Mouse (Mus musculus) heart, embryonic 16.5 days (tissue): ENCODE data around the gene Nanos2. TPM values are rescaled to one million over a fixed set of nuclear protein-coding genes. Genes with fewer than 3 reads are reported as not detected.

Source experiments
- ATAC-seq: fragments of 200-750 bp; cut with Nextera tagmentation; replicated peaks from 2 replicates; pipeline ENCODE4 v1.8.0; 2017; ENCODE audit warnings: moderate number of reproducible peaks; ENCODE audit not compliant: insufficient read depth, low FRiP score; ENCODE audit errors: extremely low read depth
- H3K27ac ChIP-seq: fragments of 300-500 bp; sonication (generic); 2 replicates; pipeline ENCODE4 v1.5.1; 2014; ENCODE audit warnings: mild to moderate bottlenecking, low read length, control low read depth, moderate library complexity
- H3K27me3 ChIP-seq: fragments of 300-500 bp; sonication (generic); 2 replicates; pipeline ENCODE4 v1.6.1; 2014; ENCODE audit warnings: low read length, mixed read lengths; ENCODE audit not compliant: control insufficient read depth, insufficient read depth
- H3K36me3 ChIP-seq: fragments of 300-500 bp; sonication (generic); 2 replicates; pipeline ENCODE4 v1.6.1; 2014; ENCODE audit not compliant: control insufficient read depth, insufficient read depth
- H3K4me1 ChIP-seq: fragments of 300-500 bp; sonication (generic); 2 replicates; pipeline ENCODE4 v1.6.1; 2014; ENCODE audit warnings: low read length, mixed read lengths; ENCODE audit not compliant: control insufficient read depth, insufficient read depth
- H3K4me2 ChIP-seq: fragments of 300-500 bp; sonication (generic); 2 replicates; pipeline ENCODE4 v1.6.1; 2014; ENCODE audit warnings: low read depth, mild to moderate bottlenecking, control low read depth, low read length
- H3K4me3 ChIP-seq: fragments of 300-500 bp; sonication (generic); 2 replicates; pipeline ENCODE4 v1.5.1; 2014; ENCODE audit warnings: mild to moderate bottlenecking, control low read depth, low read length
- H3K9ac ChIP-seq: fragments of 300-500 bp; sonication (generic); 2 replicates; pipeline ENCODE4 v1.6.1; 2014; ENCODE audit warnings: low read length, control low read depth
- H3K9me3 ChIP-seq: fragments of 300-500 bp; sonication (generic); replicated peaks from 2 replicates; pipeline ENCODE4 v1.6.1; 2016; ENCODE audit warnings: low read length; ENCODE audit not compliant: control insufficient read depth
- WGBS: fragments of 180-500 bp; shearing (Covaris S2); extraction: QIAGEN DNeasy Blood & Tissue Kit; methylation state at CpG from one replicate; pipeline ENCODE4 v1.1.7; 2014; 5-methylcytosine and 5-hydroxymethylcytosine counted together
- polyA plus RNA-seq: library from polyadenylated mRNA; unstranded; fragments of >200 nt; fragmentation: Nextera tagmentation; extraction: Ambion mirVana; gene quantifications from 2 replicates; pipeline ENCODE4 v1.2.1, GENCODE M21; 2015

Gene Nanos2
- polyA plus RNA-seq, 1 experiment from 2014 or later, result not detected

- Histone ChIP-seq H3K4me2 (peak overlapping the region; percentile 72), H3K9ac (peak overlapping the region; percentile 74), H3K27me3 (no peaks in the 10 kb centered on the region), H3K36me3 (peaks cover 8% of the 10 kb centered on the region), H3K4me1 (peaks cover 29% of the 10 kb centered on the region), H3K9me3 (no peaks in the 10 kb centered on the region), H3K4me3 (peak overlapping the region; percentile 55), H3K27ac (peak overlapping the region; percentile 62)
- 39% methylated on average over 10 of the region's 10 CpGs for WGBS
- no peak for ATAC-seq
These were observed 13.2 kb downstream of the Nanos2 start for GRCm38 (mm10) chr7:19000421-19000820.

- Histone ChIP-seq H3K9me3 (no peaks in the 10 kb centered on the region), H3K27me3 (no peaks in the 10 kb centered on the region), H3K27ac (peak overlapping the region; percentile 79), H3K36me3 (peaks cover 12% of the 10 kb centered on the region), H3K4me2 (peak overlapping the region; percentile 72), H3K4me1 (peaks cover 37% of the 10 kb centered on the region), H3K4me3 (peak overlapping the region; percentile 55), H3K9ac (peak overlapping the region; percentile 74)
- WGBS, result 24% methylated on average over 18 of the region's 18 CpGs
- no peak; the same call in 1 of the 2 replicates for ATAC-seq
These were observed 14.0 kb downstream of the Nanos2 start for GRCm38 (mm10) chr7:19001066-19001806.

- Histone ChIP-seq H3K27me3 (no peaks in the 10 kb centered on the region), H3K9me3 (no peaks in the 10 kb centered on the region), H3K36me3 (peaks cover 13% of the 10 kb centered on the region), H3K9ac (peak overlapping the region; percentile 8; the same call in 1 of the 2 replicates), H3K27ac (peak overlapping the region; percentile 71), H3K4me1 (peaks cover 42% of the 10 kb centered on the region), H3K4me2 (no peak overlapping the region), H3K4me3 (no peak overlapping the region)
- no peak for ATAC-seq
- 66% methylated on average over 3 of the region's 3 CpGs for WGBS
These were observed 14.5 kb downstream of the Nanos2 start for GRCm38 (mm10) chr7:19001807-19002085.

- no peak for ATAC-seq
- H3K36me3 ChIP-seq, result peaks cover 16% of the 10 kb centered on the region
- H3K4me3 ChIP-seq, result no peak overlapping the region; the same call in 1 of the 2 replicates
- 27% methylated on average over 4 of the region's 4 CpGs for WGBS
- peak overlapping the region; percentile 70 for H3K9ac ChIP-seq
- H3K27ac ChIP-seq, result peak overlapping the region; percentile 71
- no peaks in the 10 kb centered on the region for H3K9me3 ChIP-seq
- peak overlapping the region; percentile 73 for H3K4me2 ChIP-seq
- peaks cover 45% of the 10 kb centered on the region for H3K4me1 ChIP-seq
- no peaks in the 10 kb centered on the region for H3K27me3 ChIP-seq
These were observed 14.9 kb downstream of the Nanos2 start for GRCm38 (mm10) chr7:19002115-19002514.

- WGBS, result 2% methylated on average over 17 of the region's 17 CpGs
- H3K4me3 ChIP-seq, result peak overlapping the region; percentile 47
- peak overlapping the region; percentile 70 for H3K9ac ChIP-seq
- H3K27me3 ChIP-seq, result no peaks in the 10 kb centered on the region
- peak overlapping the region; percentile 71 for H3K27ac ChIP-seq
- ATAC-seq, result peak; percentile 42
- H3K4me1 ChIP-seq, result peaks cover 45% of the 10 kb centered on the region
- H3K36me3 ChIP-seq, result peaks cover 19% of the 10 kb centered on the region
- H3K9me3 ChIP-seq, result no peaks in the 10 kb centered on the region
- peak overlapping the region; percentile 73 for H3K4me2 ChIP-seq
These were observed 15.8 kb downstream of the Nanos2 start for GRCm38 (mm10) chr7:19002848-19003498.

GRCm38 (mm10) chr7:19003902-19004630, 16.9 kb downstream of the Nanos2 start, which contains the start of gene Irf2bp1:
TSS of gene Irf2bp1 (plus strand) at chr7:19004044.
- H3K4me1 ChIP-seq, result peaks cover 45% of the 10 kb centered on the region

GRCm38 (mm10) chr7:19004631-19005079, 17.5 kb downstream of the Nanos2 start:
- Histone ChIP-seq H3K4me1 (peaks cover 45% of the 10 kb centered on the region), H3K27ac (peak overlapping the region; percentile 96), H3K4me3 (peak overlapping the region; percentile 94), H3K36me3 (peaks cover 19% of the 10 kb centered on the region), H3K9ac (peak overlapping the region; percentile 94), H3K9me3 (no peaks in the 10 kb centered on the region), H3K4me2 (peak overlapping the region; percentile 100), H3K27me3 (no peaks in the 10 kb centered on the region)
- no peak for ATAC-seq
- WGBS, result 8% methylated on average over 34 of the region's 34 CpGs

More at GRCm38 (mm10) chr7:19003902-19004630, 16.9 kb downstream of the Nanos2 start, which contains the start of gene Irf2bp1:
- Histone ChIP-seq H3K9ac (peak within 1 kb of the TSS; percentile 94), H3K36me3 (peaks cover 19% of the 10 kb centered on the region), H3K4me3 (peak within 1 kb of the TSS; percentile 94), H3K4me2 (peak within 1 kb of the TSS; percentile 100), H3K27me3 (no peaks in the 10 kb centered on the region), H3K27ac (peak within 1 kb of the TSS; percentile 96), H3K9me3 (no peaks in the 10 kb centered on the region)
- WGBS, result under 1% methylated on average over 89 of the region's 90 CpGs
- peak; percentile 61 for ATAC-seq

GRCm38 (mm10) chr7:19005417-19006121, 18.4 kb downstream of the Nanos2 start:
- 0 out of 2 replicates have a peak overlapping the region, but pooled peaks have one; percentile 94 for H3K4me3 ChIP-seq

More at GRCm38 (mm10) chr7:19005417-19006121, 18.4 kb downstream of the Nanos2 start:
- 80% methylated on average over 34 of the region's 34 CpGs for WGBS
- H3K4me2 ChIP-seq, result peak overlapping the region; percentile 100
- no peak for ATAC-seq
- no peak overlapping the region for H3K27ac ChIP-seq
- no peak overlapping the region for H3K9ac ChIP-seq
- peaks cover 19% of the 10 kb centered on the region for H3K36me3 ChIP-seq
- H3K4me1 ChIP-seq, result peaks cover 41% of the 10 kb centered on the region
- no peaks in the 10 kb centered on the region for H3K9me3 ChIP-seq
- H3K27me3 ChIP-seq, result no peaks in the 10 kb centered on the region
